In the genomic region with DNA sequence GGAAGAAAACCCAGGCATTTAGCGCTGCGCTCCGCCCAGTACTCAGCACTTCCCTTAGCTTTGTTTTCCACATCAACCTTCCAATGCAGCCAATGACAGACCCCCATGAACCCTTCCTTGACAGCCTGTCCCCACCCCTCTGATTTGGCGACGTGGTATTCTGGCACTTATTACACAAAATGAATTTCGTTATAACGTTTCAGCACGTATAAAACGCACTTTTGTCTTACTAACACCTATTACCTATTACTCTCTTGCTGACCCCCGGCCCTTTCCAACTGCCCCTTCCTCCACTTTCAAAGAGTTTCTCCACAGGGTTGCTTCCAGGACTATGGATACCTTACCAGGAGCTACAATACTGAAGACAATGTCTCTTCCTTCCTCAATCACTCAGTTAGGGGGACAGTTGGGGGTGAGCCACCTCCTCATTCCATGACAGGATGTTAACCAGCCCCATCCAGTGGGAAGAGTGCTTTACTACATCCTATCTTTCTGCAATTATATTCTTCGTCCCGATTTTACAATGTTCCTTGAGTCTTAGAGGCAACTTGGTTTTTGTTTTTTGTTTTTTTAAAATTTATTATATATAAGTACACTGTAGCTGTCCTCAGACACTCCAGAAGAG, we compare ENCODE assay signal across 8 mouse cellular contexts. TPM values are rescaled to one million over a fixed set of nuclear protein-coding genes. Genes with fewer than 3 reads are reported as not detected.
DNase-seq lines count a peak whose midpoint lies in the region; ATAC-seq lines count a peak whose summit lies in the region.

No protein-coding gene starts in this region.

- no peaks in the 10 kb centered on the region for H3K9me3 ChIP-seq in heart, embryonic 15.5 days (replicated peaks)
- H3K9me3 ChIP-seq in hindbrain, embryonic 10.5 days: no peaks in the 10 kb centered on the region

- peak overlapping the region; percentile 43 for H3K4me3 ChIP-seq in heart, embryonic 15.5 days
- peak overlapping the region; percentile 53 for H3K4me3 ChIP-seq in hindbrain, embryonic 10.5 days
- H3K4me3 ChIP-seq in macrophage (ENCODE audit: inconsistent target): no peak overlapping the region

- H3K9ac ChIP-seq in heart, embryonic 15.5 days: peak overlapping the region; percentile 47; the same call in 1 of the 2 replicates

- no peak for DNase-seq in heart, adult 9 months (ENCODE audit: low spot score in 2 of 2)
- DNase-seq in R1 (ENCODE audit: low read depth, low spot score): peak; percentile 51
- DNase-seq in hindbrain, embryonic 10.5 days (ENCODE audit: low spot score): no peak
- DNase-seq in natural killer cell, adult 2 months (ENCODE audit: low spot score in 2 of 2): no peak
- no peak for DNase-seq in thymus, adult 18-20 months
- DNase-seq in adrenal gland, postnatal 25 days: no peak

- peak overlapping the region; percentile 92 for H3K27ac ChIP-seq in heart, embryonic 15.5 days
- H3K27ac ChIP-seq in hindbrain, embryonic 10.5 days: peak overlapping the region; percentile 99
- H3K27ac ChIP-seq in macrophage: peak overlapping the region; percentile 47

- peaks cover 67% of the 10 kb centered on the region for H3K4me1 ChIP-seq in heart, embryonic 15.5 days (replicated peaks)
- peaks cover 85% of the 10 kb centered on the region for H3K4me1 ChIP-seq in hindbrain, embryonic 10.5 days (replicated peaks)

- ATAC-seq in heart, embryonic 15.5 days (replicated peaks; ENCODE audit: insufficient number of reproducible peaks, insufficient read depth, low FRiP score, low read depth): peak; percentile 3; the same call in 1 of the 2 replicates

- H3K79me2 ChIP-seq in macrophage (ENCODE audit: inconsistent target): peaks cover 10% of the 10 kb centered on the region

- WGBS in heart, embryonic 15.5 days: 9% methylated on average over 12 of the region's 12 CpGs
- 14% methylated on average over 12 of the region's 12 CpGs for WGBS in hindbrain, embryonic 10.5 days
- WGBS in macrophage (ENCODE audit: missing documents): 8% methylated on average over 12 of the region's 12 CpGs

- H3K27me3 ChIP-seq in heart, embryonic 15.5 days: no peaks in the 10 kb centered on the region
- H3K27me3 ChIP-seq in hindbrain, embryonic 10.5 days (ENCODE audit: insufficient read depth, poor library complexity, severe bottlenecking): peaks cover 6% of the 10 kb centered on the region; the same call in 1 of the 2 replicates

- H3K36me3 ChIP-seq in heart, embryonic 15.5 days: peaks cover 43% of the 10 kb centered on the region
- peaks cover 49% of the 10 kb centered on the region for H3K36me3 ChIP-seq in hindbrain, embryonic 10.5 days
- peaks cover 32% of the 10 kb centered on the region for H3K36me3 ChIP-seq in macrophage (ENCODE audit: inconsistent target)

- peak overlapping the region; percentile 82 for H3K4me2 ChIP-seq in heart, embryonic 15.5 days

RNA-seq across cellular contexts. Expression of gene Sema3b, which starts 4.0 kb away (rescaled TPM):
- polyA plus RNA-seq in heart, embryonic 15.5 days (2015; fragmentation: Nextera tagmentation; extraction: Ambion mirVana): 9.7 and 10.7 TPM in 2 replicates
- polyA plus RNA-seq in hindbrain, embryonic 10.5 days (2016; fragmentation: Nextera tagmentation; extraction: Ambion mirVana): 3.9 and 5.2 TPM in 2 replicates
- total RNA-seq in macrophage (2018; cell fraction: chromatin; rRNA removed): 1 to 10 TPM in 3 of 26 experiments, under 1 TPM in 14, not detected in 9; 0.17 to 2.2 (median 0.60) TPM
- under 1 TPM in 3 of 26 experiments, not detected in 23; 0.03 to 0.14 (median 0.06) TPM for total RNA-seq in macrophage (2018; cell fraction: cytosol; rRNA removed)
- 1 to 10 TPM in 1 of 26 experiments, under 1 TPM in 4, not detected in 21; 0.11 to 1.0 (median 0.30) TPM for total RNA-seq in macrophage (2018; cell fraction: nucleus; rRNA removed)
- polyA plus RNA-seq in macrophage (2018): not detected in 3 replicates
- total RNA-seq in adrenal gland, postnatal 25 days (2021): 5.1 and 8.4 TPM in 2 replicates

RNA-seq across cellular contexts. Expression of gene Gnai2, which starts 22.1 kb away (rescaled TPM):
- polyA plus RNA-seq in heart, embryonic 15.5 days (2015; fragmentation: Nextera tagmentation; extraction: Ambion mirVana): 367 and 431 TPM in 2 replicates
- polyA plus RNA-seq in hindbrain, embryonic 10.5 days (2016; fragmentation: Nextera tagmentation; extraction: Ambion mirVana): 554 and 640 TPM in 2 replicates
- 100 to 1,000 TPM in 23 of 26 experiments, 10 to 100 TPM in 3; 71.0 to 453 (median 221) TPM for total RNA-seq in macrophage (2018; cell fraction: chromatin; rRNA removed)
- 100 to 1,000 TPM; 541 to 697 (median 633) TPM for total RNA-seq in macrophage (2018; cell fraction: cytosol; rRNA removed)
- 100 to 1,000 TPM; 118 to 431 (median 271) TPM for total RNA-seq in macrophage (2018; cell fraction: nucleus; rRNA removed)
- polyA plus RNA-seq in macrophage (2018): 624 to 802 TPM (median 682 TPM) in 3 replicates
- 202 and 238 TPM in 2 replicates for total RNA-seq in adrenal gland, postnatal 25 days (2021)

RNA-seq across cellular contexts. Expression of gene Ifrd2, which starts 25.6 kb away (rescaled TPM):
- 31.7 and 45.7 TPM in 2 replicates for polyA plus RNA-seq in heart, embryonic 15.5 days (2015; fragmentation: Nextera tagmentation; extraction: Ambion mirVana)
- 41.1 and 54.1 TPM in 2 replicates for polyA plus RNA-seq in hindbrain, embryonic 10.5 days (2016; fragmentation: Nextera tagmentation; extraction: Ambion mirVana)
- 10 to 100 TPM in 7 of 26 experiments, 1 to 10 TPM in 19; 2.6 to 17.1 (median 7.9) TPM for total RNA-seq in macrophage (2018; cell fraction: chromatin; rRNA removed)
- total RNA-seq in macrophage (2018; cell fraction: cytosol; rRNA removed): 10 to 100 TPM in 1 of 26 experiments, 1 to 10 TPM in 25; 3.3 to 10.4 (median 6.3) TPM
- 10 to 100 TPM in 6 of 26 experiments, 1 to 10 TPM in 20; 2.1 to 27.4 (median 5.2) TPM for total RNA-seq in macrophage (2018; cell fraction: nucleus; rRNA removed)
- 4.4 to 25.0 TPM (median 10.0 TPM) in 3 replicates for polyA plus RNA-seq in macrophage (2018)
- total RNA-seq in adrenal gland, postnatal 25 days (2021): 47.0 and 54.5 TPM in 2 replicates

RNA-seq across cellular contexts. Expression of gene Hyal3, which starts 32.4 kb away (rescaled TPM):
- polyA plus RNA-seq in heart, embryonic 15.5 days (2015; fragmentation: Nextera tagmentation; extraction: Ambion mirVana): 0.68 and 0.82 TPM in 2 replicates
- polyA plus RNA-seq in hindbrain, embryonic 10.5 days (2016; fragmentation: Nextera tagmentation; extraction: Ambion mirVana): 0.41 and 0.77 TPM in 2 replicates
- total RNA-seq in macrophage (2018; cell fraction: chromatin; rRNA removed): 1 to 10 TPM in 19 of 26 experiments, under 1 TPM in 5, not detected in 2; 0.54 to 4.1 (median 1.3) TPM
- total RNA-seq in macrophage (2018; cell fraction: cytosol; rRNA removed): under 1 TPM; 0.11 to 0.51 (median 0.28) TPM
- 1 to 10 TPM in 12 of 26 experiments, under 1 TPM in 11, not detected in 3; 0.40 to 3.3 (median 1.1) TPM for total RNA-seq in macrophage (2018; cell fraction: nucleus; rRNA removed)
- polyA plus RNA-seq in macrophage (2018): 0.38 to 0.51 TPM (median 0.43 TPM) in 3 replicates
- total RNA-seq in adrenal gland, postnatal 25 days (2021): 2.0 and 2.8 TPM in 2 replicates

RNA-seq across cellular contexts. Expression of gene Naa80, which starts 34.4 kb away (rescaled TPM):
- 13.4 and 17.2 TPM in 2 replicates for polyA plus RNA-seq in heart, embryonic 15.5 days (2015; fragmentation: Nextera tagmentation; extraction: Ambion mirVana)
- polyA plus RNA-seq in hindbrain, embryonic 10.5 days (2016; fragmentation: Nextera tagmentation; extraction: Ambion mirVana): 19.2 and 20.8 TPM in 2 replicates
- 10 to 100 TPM in 25 of 26 experiments, 1 to 10 TPM in 1; 9.2 to 46.3 (median 20.9) TPM for total RNA-seq in macrophage (2018; cell fraction: chromatin; rRNA removed)
- total RNA-seq in macrophage (2018; cell fraction: cytosol; rRNA removed): 10 to 100 TPM; 17.3 to 37.1 (median 24.8) TPM
- 10 to 100 TPM; 10.5 to 68.2 (median 44.0) TPM for total RNA-seq in macrophage (2018; cell fraction: nucleus; rRNA removed)
- polyA plus RNA-seq in macrophage (2018): 25.1 to 39.9 TPM (median 29.7 TPM) in 3 replicates
- 21.2 and 21.4 TPM in 2 replicates for total RNA-seq in adrenal gland, postnatal 25 days (2021)

Comparison
In these comparisons a context has a peak if more than half of its experiments do, and no peak if none do; other contexts are left out.
1. H3K27ac ChIP-seq: peak in every context shown above with its lines; median percentile 99 in hindbrain, embryonic 10.5 days; 92 in heart, embryonic 15.5 days; 47 in macrophage.